9 mouse cellular contexts compared by ENCODE assay signal in the genomic region with DNA sequence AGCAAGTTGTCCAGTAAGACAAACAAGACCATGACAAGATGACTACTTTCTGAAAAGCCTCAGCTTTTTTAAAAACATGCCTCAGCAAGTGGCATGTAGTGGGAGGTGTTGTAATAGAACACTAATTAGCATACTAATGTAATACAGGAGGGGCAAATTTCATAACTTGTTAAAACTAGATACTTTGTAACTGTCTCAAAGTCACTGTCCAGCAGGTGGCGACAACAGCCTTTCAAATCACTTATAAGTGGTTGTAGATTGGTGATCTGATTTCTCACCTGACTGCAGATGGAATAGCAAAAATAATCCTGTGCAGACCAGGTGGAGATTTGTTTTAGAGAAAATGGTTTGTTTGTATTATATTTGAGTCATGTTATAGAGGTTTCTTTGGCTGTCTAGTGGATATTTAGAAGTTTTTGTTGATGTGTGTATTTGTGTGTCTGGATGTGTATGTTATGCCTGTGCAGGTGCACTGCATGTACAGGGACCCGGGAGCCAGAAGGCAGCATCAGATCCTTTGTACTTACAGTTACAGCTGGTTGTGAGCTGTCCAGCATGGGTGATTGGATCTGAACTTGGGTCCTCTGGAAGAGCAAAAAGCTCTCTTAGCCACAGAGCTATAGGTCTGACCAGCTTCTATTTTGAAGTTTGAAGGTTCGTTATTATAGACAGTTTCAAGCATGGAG. TPM values are rescaled to one million over a fixed set of nuclear protein-coding genes. Genes with fewer than 3 reads are reported as not detected.
A peak's percentile ranks its signal among the peaks of the same experiment; 100 is the strongest.
DNase-seq lines count a peak whose midpoint lies in the region; ATAC-seq and TF ChIP-seq lines count a peak whose summit lies in the region.
"Had no signal": no experiment of that assay in that cellular context is flagged by ENCODE, and none has a peak within 500 bp of the region (broad histone marks: within the 10 kb centered on the region; RNA-seq: fewer than 3 reads in every experiment).

No protein-coding gene starts in this region.

- TF ChIP-seq CTCF in cerebellum, adult 2 months (IDR thresholded peaks at IDR 0.05; ENCODE audit: borderline replicate concordance, insufficient read depth, low read depth, low read length): no peak

- 61% methylated on average over 3 of the region's 3 CpGs for WGBS in cerebellum, adult 2 months

- H3K27ac ChIP-seq in cerebellum, adult 2 months (ENCODE audit: insufficient read depth, low read length): no peak overlapping the region
- H3K27ac ChIP-seq: liver, embryonic 13.5 days had no signal

- H3K27me3 ChIP-seq in cerebellum, adult 2 months (ENCODE audit: control insufficient read depth, insufficient read depth, low read length): no peaks in the 10 kb centered on the region
- H3K27me3 ChIP-seq: liver, embryonic 13.5 days had no signal

- DNase-seq in cerebellum, adult 2 months: peak; percentile 26 to 47
- DNase-seq in adrenal gland, adult (ENCODE audit: inconsistent age in 2 of 2, low spot score in 1 of 2): peak; percentile 24 to 85
- peak; percentile 56 for DNase-seq in embryo, embryonic 11.5 days (ENCODE audit: low read depth, low spot score)
- DNase-seq in heart, postnatal 14 days: peak; percentile 55 to 73
- DNase-seq in layer of hippocampus, adult 8-10 months (ENCODE audit: low spot score in 2 of 2): peak; percentile 35 to 65
- DNase-seq in right cerebral cortex, postnatal 10 days (ENCODE audit: low spot score in 2 of 2): peak; percentile 64 to 80
- DNase-seq: liver, embryonic 13.5 days had no signal

- ATAC-seq in cerebellum, adult (ENCODE audit: insufficient number of reproducible peaks, low FRiP score, low TSS enrichment): no peak; the same call in 1 of the 2 replicates
- ATAC-seq in megakaryocyte, adult 5-6 weeks (ENCODE audit: poor library complexity, severe bottlenecking): peak; percentile 88

- H3K4me3 ChIP-seq in cerebellum, adult 2 months (replicated peaks; ENCODE audit: insufficient read depth, low read depth, low read length): no peak overlapping the region
- H3K4me3 ChIP-seq: liver, embryonic 13.5 days had no signal

- intact Hi-C loops in heart, postnatal 14 days (cut with DNase I): loop anchor here (2.0 to 5.0 kb wide), 3 partner anchors 410 to 790 kb away; no protein-coding TSS in a partner anchor

- H3K4me1 ChIP-seq in cerebellum, adult 2 months (ENCODE audit: control insufficient read depth, insufficient read depth, low read length): no peaks in the 10 kb centered on the region
- H3K4me1 ChIP-seq: liver, embryonic 13.5 days had no signal

- TF ChIP-seq POLR2A in cerebellum, adult 2 months (IDR thresholded peaks at IDR 0.05; ENCODE audit: borderline replicate concordance, insufficient read depth, low read length): no peak

RNA-seq across cellular contexts. Expression of gene Mrpl1, which starts 57.9 kb away (rescaled TPM):
- polyA plus RNA-seq in cerebellum, adult 2 months (2012; rRNA removed): 12.8 and 13.2 TPM in 2 replicates
- 10 to 100 TPM; 25.5 to 28.0 TPM for total RNA-seq in heart, postnatal 14 days (2021)
- total RNA-seq in layer of hippocampus, adult 8-10 months (2022): 10 to 100 TPM; 15.4 to 20.7 (median 17.2) TPM
- total RNA-seq in megakaryocyte, adult 5-6 weeks (2015): 24.4 and 27.6 TPM in 2 replicates
- total RNA-seq in megakaryocyte, adult 5-6 weeks (2017): 33.4 and 38.2 TPM in 2 replicates
